Mouse (Mus musculus): Measurements from ENCODE around the gene Tada3.

DNA sequence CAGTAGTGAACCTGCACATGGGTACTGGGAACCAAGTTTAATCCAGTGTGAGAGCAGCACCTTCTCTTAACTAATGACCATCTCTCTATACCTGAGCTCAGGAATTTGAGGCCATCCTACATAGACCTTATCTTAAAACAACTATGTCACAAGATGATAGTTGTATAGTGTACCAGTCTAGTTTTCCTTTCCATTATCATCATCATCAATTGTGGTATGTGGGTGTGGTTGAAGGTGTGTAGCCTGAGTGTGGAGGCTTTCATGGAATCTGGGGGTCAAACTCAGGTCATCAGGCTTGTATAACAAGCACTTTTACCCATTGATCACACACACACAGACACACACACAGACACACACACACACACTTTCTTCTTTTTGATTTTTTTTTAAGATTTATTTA is 27.1 kb downstream of the Tada3 start:
- TF ChIP-seq CTCF (IDR thresholded peaks at IDR 0.05 in 2 of 3, conservative IDR thresholded peaks at IDR 0.05 in 1 of 3; ENCODE audit: control insufficient read depth in 1 of 3, insufficient read depth in 1 of 3, low read depth in 2 of 3, low read length in 3 of 3, poor library complexity in 1 of 3, severe bottlenecking in 1 of 3) (no peak), TBP (IDR thresholded peaks at IDR 0.05; ENCODE audit: low read depth, low read length) (no peak), MYC (IDR thresholded peaks at IDR 0.05; ENCODE audit: low read depth, low read length) (no peak), RAD21 (IDR thresholded peaks at IDR 0.05; ENCODE audit: low read depth, low read length) (no peak)
